Mouse (Mus musculus): ENCODE measurements around the gene Tub.

DNA sequence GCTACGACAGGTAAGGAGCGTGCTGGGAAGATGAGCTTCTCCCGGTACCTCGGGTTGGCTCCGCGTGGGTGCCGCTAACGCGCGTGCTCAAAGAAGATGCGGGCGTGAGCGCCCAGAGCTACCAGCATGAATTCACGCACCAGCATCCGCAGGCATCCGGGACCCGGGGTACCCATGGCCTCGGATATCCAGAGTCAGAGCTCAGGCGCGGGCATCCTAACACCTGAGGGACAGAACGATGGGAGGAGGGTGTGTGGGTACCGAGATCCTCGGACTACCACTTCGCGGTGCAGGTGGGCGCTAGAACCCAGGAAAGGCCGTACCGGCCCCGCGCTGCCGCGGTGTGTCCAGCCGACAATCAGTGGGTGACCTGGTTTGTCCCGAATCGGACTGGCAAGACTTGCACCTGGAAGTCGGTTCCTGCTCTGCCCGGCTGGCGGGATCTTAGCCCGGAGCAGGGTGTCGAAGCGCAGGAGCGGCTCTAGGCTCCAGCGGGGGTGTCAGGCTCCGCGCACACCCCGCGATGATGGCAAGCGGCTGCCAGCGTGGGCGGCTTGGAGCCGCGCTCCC, 709 bp downstream of the Tub start:
- no peak for TF ChIP-seq CTCF (IDR thresholded peaks at IDR 0.05; ENCODE audit: low read depth, low read length)
- TF ChIP-seq POLR2A (IDR thresholded peaks at IDR 0.05; ENCODE audit: extremely low read depth, insufficient read depth, low read length) = no peak

Measured in liver, adult 2 months (tissue).